Mouse (Mus musculus): ENCODE results near the gene Kcnip1. TPM values are rescaled to one million over a fixed set of nuclear protein-coding genes. Genes with fewer than 3 reads are reported as not detected.

Kcnip1 gene
- polyA plus RNA-seq, 1 experiment from 2014 or later = 61.8 TPM

DNA sequence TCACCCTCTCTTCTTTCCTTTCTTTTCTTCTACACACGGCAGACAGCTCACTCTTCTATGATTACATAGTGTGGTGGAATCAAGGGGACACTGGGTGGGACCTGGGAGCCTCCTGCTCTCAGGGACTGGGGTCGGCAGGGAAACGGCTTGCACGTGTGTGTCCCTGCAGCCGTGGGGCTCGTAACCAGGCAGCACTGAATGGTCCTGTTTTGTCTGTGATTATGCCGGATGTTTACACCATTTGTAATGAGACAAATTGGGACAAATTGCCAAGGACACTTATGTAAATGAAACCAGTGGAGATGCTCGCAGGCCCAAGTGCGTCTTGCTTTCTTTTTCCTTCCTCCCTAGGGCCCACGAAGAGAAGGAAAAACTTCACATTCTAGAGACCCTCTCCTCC is 256.5 kb downstream of the Kcnip1 start:
- Histone ChIP-seq H3K36me3 (ENCODE audit: control insufficient read depth, insufficient read depth) (no peaks in the 10 kb centered on the region), H3K9ac (replicated peaks; ENCODE audit: low read depth, low read length) (no peak overlapping the region), H3K27ac (ENCODE audit: low read length) (no peak overlapping the region), H3K4me1 (replicated peaks; ENCODE audit: control insufficient read depth, insufficient read depth, low read length) (peaks cover 13% of the 10 kb centered on the region), H3K27me3 (replicated peaks; ENCODE audit: control insufficient read depth, insufficient read depth, low read length) (no peaks in the 10 kb centered on the region), H3K4me3 (replicated peaks; ENCODE audit: low read length) (no peak overlapping the region), H3K4me2 (ENCODE audit: low read length) (no peak overlapping the region), H3K9me3 (ENCODE audit: control insufficient read depth, low read length) (no peaks in the 10 kb centered on the region)
- WGBS = 32% methylated on average over 10 of the region's 10 CpGs
- ATAC-seq = peak; percentile 21; the same call in 1 of the 2 replicates

GRCm38 (mm10) chr11:33733269-33733668 is 259.7 kb downstream of the Kcnip1 start:
- H3K27ac ChIP-seq (ENCODE audit: low read length) = no peak overlapping the region
- WGBS = 5% methylated on average over 3 of the region's 3 CpGs
- no peak overlapping the region for H3K4me2 ChIP-seq (ENCODE audit: low read length)
- ATAC-seq = peak; percentile 52; the same call in 1 of the 2 replicates
- no peaks in the 10 kb centered on the region for H3K9me3 ChIP-seq (ENCODE audit: control insufficient read depth, low read length)
- H3K36me3 ChIP-seq (ENCODE audit: control insufficient read depth, insufficient read depth) = no peaks in the 10 kb centered on the region
- no peak overlapping the region for H3K4me3 ChIP-seq (replicated peaks; ENCODE audit: low read length)
- H3K4me1 ChIP-seq (replicated peaks; ENCODE audit: control insufficient read depth, insufficient read depth, low read length) = peaks cover 13% of the 10 kb centered on the region
- H3K9ac ChIP-seq (replicated peaks; ENCODE audit: low read depth, low read length) = no peak overlapping the region
- H3K27me3 ChIP-seq (replicated peaks; ENCODE audit: control insufficient read depth, insufficient read depth, low read length) = no peaks in the 10 kb centered on the region

GRCm38 (mm10) chr11:33732358-33732757 is 260.6 kb downstream of the Kcnip1 start:
- H3K27ac ChIP-seq (ENCODE audit: low read length) = no peak overlapping the region
- H3K4me3 ChIP-seq (replicated peaks; ENCODE audit: low read length) = no peak overlapping the region
- no peak for ATAC-seq
- H3K4me1 ChIP-seq (replicated peaks; ENCODE audit: control insufficient read depth, insufficient read depth, low read length) = peaks cover 13% of the 10 kb centered on the region
- no peaks in the 10 kb centered on the region for H3K27me3 ChIP-seq (replicated peaks; ENCODE audit: control insufficient read depth, insufficient read depth, low read length)
- H3K36me3 ChIP-seq (ENCODE audit: control insufficient read depth, insufficient read depth) = no peaks in the 10 kb centered on the region
- H3K9me3 ChIP-seq (ENCODE audit: control insufficient read depth, low read length) = no peaks in the 10 kb centered on the region
- H3K4me2 ChIP-seq (ENCODE audit: low read length) = no peak overlapping the region
- WGBS = 73% methylated on average over 8 of the region's 8 CpGs
- no peak overlapping the region for H3K9ac ChIP-seq (replicated peaks; ENCODE audit: low read depth, low read length)

GRCm38 (mm10) chr11:33721297-33721696 is 271.7 kb downstream of the Kcnip1 start:
- no peak overlapping the region for H3K9ac ChIP-seq (replicated peaks; ENCODE audit: low read depth, low read length)
- 21% methylated on average over 7 of the region's 7 CpGs for WGBS

DNA sequence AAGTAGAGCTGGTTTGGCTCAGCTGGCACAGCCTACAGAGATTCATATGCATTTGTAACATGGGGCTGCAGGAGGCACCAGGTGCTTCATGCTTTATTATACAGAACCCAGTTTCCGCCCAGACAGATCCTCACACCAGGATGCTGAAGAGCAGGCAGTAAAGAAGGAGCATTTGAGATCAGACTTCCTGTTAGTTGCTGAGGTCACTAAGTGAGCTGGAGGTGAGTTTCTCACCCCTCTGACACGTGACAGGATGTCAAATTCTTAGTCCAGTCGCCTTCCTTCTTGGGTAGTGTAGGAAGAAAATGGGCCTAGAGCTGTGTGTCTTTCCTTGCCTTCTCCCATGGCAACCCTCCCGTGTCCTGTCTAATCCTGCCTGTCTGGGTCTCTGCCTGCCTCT is 286.2 kb downstream of the Kcnip1 start:
- WGBS = 36% methylated on average over 4 of the region's 4 CpGs
- Histone ChIP-seq H3K4me1 (replicated peaks; ENCODE audit: control insufficient read depth, insufficient read depth, low read length) (no peaks in the 10 kb centered on the region), H3K9ac (replicated peaks; ENCODE audit: low read depth, low read length) (no peak overlapping the region), H3K27ac (ENCODE audit: low read length) (no peak overlapping the region), H3K36me3 (ENCODE audit: control insufficient read depth, insufficient read depth) (no peaks in the 10 kb centered on the region), H3K9me3 (ENCODE audit: control insufficient read depth, low read length) (no peaks in the 10 kb centered on the region), H3K4me2 (ENCODE audit: low read length) (no peak overlapping the region), H3K4me3 (replicated peaks; ENCODE audit: low read length) (no peak overlapping the region), H3K27me3 (replicated peaks; ENCODE audit: control insufficient read depth, insufficient read depth, low read length) (no peaks in the 10 kb centered on the region)
- ATAC-seq = no peak

More at GRCm38 (mm10) chr11:33721297-33721696, 271.7 kb downstream of the Kcnip1 start:
- H3K4me3 ChIP-seq (replicated peaks; ENCODE audit: low read length) = no peak overlapping the region
- H3K27ac ChIP-seq (ENCODE audit: low read length) = no peak overlapping the region
- H3K4me1 ChIP-seq (replicated peaks; ENCODE audit: control insufficient read depth, insufficient read depth, low read length) = no peaks in the 10 kb centered on the region
- H3K4me2 ChIP-seq (ENCODE audit: low read length) = no peak overlapping the region
- ATAC-seq = peak; percentile 75
- no peaks in the 10 kb centered on the region; the same call in 1 of the 2 replicates for H3K9me3 ChIP-seq (ENCODE audit: control insufficient read depth, low read length)
- no peaks in the 10 kb centered on the region for H3K36me3 ChIP-seq (ENCODE audit: control insufficient read depth, insufficient read depth)
- H3K27me3 ChIP-seq (replicated peaks; ENCODE audit: control insufficient read depth, insufficient read depth, low read length) = no peaks in the 10 kb centered on the region

DNA sequence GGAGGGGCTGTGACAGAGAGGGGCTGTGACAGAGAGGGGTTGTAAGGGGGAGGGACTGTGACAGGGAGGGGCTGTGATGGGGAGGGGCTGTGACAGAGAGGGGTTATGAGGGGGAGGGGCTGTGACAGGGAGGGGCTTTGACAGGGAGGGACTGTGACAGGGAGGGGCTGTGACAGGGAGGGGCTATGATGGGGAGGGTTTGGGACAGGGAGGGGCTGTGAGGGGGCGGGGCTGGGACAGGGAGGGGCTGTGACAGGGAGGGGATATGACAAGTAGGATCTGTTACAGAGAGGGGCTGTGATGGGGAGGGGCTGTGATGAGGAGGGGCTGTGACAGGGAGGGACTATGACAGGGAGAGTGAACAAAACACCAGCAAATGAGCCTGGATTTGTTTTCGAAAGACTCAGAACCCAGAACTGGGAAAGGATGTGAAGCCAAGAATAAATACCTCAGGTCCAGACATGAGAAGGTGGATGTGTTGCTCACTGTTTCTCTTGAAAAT is 290.9 kb downstream of the Kcnip1 start:
- no peaks in the 10 kb centered on the region for H3K9me3 ChIP-seq (ENCODE audit: control insufficient read depth, low read length)
- no peaks in the 10 kb centered on the region for H3K36me3 ChIP-seq (ENCODE audit: control insufficient read depth, insufficient read depth)
- ATAC-seq = no peak
- no peak overlapping the region for H3K27ac ChIP-seq (ENCODE audit: low read length)
- H3K27me3 ChIP-seq (replicated peaks; ENCODE audit: control insufficient read depth, insufficient read depth, low read length) = no peaks in the 10 kb centered on the region
- no peak overlapping the region for H3K4me2 ChIP-seq (ENCODE audit: low read length)
- no peak overlapping the region for H3K4me3 ChIP-seq (replicated peaks; ENCODE audit: low read length)
- no peak overlapping the region for H3K9ac ChIP-seq (replicated peaks; ENCODE audit: low read depth, low read length)
- no peaks in the 10 kb centered on the region; the same call in 1 of the 2 replicates for H3K4me1 ChIP-seq (replicated peaks; ENCODE audit: control insufficient read depth, insufficient read depth, low read length)
- 32% methylated on average over 2 of the region's 2 CpGs for WGBS

DNA sequence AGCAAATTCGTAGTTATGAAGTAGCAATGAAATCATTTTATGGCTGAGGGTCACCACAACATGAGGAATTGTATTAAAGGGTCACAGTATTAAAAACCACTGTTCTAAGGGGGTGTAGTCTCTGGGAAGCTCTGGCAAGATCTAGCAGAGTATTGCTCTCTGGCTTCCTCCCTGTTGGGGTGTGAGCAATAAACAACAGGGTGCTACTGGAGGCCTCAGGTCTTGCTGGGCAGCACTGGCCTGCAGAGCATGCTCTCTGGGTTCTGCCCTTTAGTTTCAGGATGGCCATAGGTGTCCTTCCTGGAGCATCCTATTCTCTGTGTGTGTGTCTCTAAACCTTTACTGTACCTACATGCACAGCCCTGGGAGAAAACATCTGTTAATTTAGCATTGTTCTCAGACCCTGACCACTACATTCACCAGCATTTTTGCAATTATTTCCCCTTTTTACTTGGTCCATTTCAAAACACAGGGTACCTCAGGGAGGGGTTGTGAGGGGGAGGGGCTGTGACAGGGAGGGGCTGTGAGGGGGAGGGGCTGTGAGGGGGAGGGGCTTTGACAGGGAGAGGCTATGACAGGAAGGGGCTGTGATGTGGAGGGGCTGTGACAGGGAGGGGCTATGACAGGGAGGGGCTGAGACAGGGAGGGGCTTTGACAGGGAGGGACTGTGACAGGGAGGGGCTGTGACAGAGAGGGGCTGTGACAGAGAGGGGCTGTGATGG is 291.6 kb downstream of the Kcnip1 start:
- Histone ChIP-seq H3K4me3 (replicated peaks; ENCODE audit: low read length) (no peak overlapping the region), H3K9me3 (ENCODE audit: control insufficient read depth, low read length) (no peaks in the 10 kb centered on the region), H3K27me3 (replicated peaks; ENCODE audit: control insufficient read depth, insufficient read depth, low read length) (no peaks in the 10 kb centered on the region), H3K27ac (ENCODE audit: low read length) (no peak overlapping the region), H3K4me2 (ENCODE audit: low read length) (no peak overlapping the region), H3K4me1 (replicated peaks; ENCODE audit: control insufficient read depth, insufficient read depth, low read length) (no peaks in the 10 kb centered on the region; the same call in 1 of the 2 replicates), H3K36me3 (ENCODE audit: control insufficient read depth, insufficient read depth) (no peaks in the 10 kb centered on the region), H3K9ac (replicated peaks; ENCODE audit: low read depth, low read length) (no peak overlapping the region)
- ATAC-seq = no peak
- WGBS = 70% methylated on average over 1 of the region's 1 CpGs

GRCm38 (mm10) chr11:33700725-33701124 is 292.2 kb downstream of the Kcnip1 start:
- WGBS = 58% methylated on average over 4 of the region's 4 CpGs
- Histone ChIP-seq H3K4me3 (replicated peaks; ENCODE audit: low read length) (no peak overlapping the region), H3K36me3 (ENCODE audit: control insufficient read depth, insufficient read depth) (no peaks in the 10 kb centered on the region), H3K4me1 (replicated peaks; ENCODE audit: control insufficient read depth, insufficient read depth, low read length) (no peaks in the 10 kb centered on the region; the same call in 1 of the 2 replicates), H3K4me2 (ENCODE audit: low read length) (no peak overlapping the region), H3K9ac (replicated peaks; ENCODE audit: low read depth, low read length) (no peak overlapping the region), H3K9me3 (ENCODE audit: control insufficient read depth, low read length) (no peaks in the 10 kb centered on the region), H3K27ac (ENCODE audit: low read length) (no peak overlapping the region), H3K27me3 (replicated peaks; ENCODE audit: control insufficient read depth, insufficient read depth, low read length) (no peaks in the 10 kb centered on the region)
- ATAC-seq = no peak

DNA sequence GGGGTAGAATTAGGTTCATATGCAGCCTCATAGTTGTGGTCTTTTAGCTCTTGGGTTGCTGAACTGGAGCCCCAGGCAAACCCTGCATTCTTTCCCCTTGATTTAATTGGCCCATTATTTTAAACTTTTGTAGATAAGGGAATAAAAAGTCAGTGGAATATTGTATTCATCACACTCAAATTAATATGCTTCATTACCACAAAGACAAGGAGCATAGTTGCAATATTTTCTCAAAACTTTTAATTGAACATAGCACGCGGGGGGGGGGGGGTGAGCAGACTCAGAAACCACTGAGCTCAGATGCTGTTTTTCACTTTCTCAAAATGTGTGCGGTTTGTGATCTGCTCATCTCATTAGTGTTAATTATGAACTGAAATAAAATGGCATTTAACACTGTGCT is 302.8 kb downstream of the Kcnip1 start:
- 81% methylated on average over 3 of the region's 3 CpGs for WGBS
- H3K27ac ChIP-seq (ENCODE audit: low read length) = no peak overlapping the region
- no peak overlapping the region for H3K4me2 ChIP-seq (ENCODE audit: low read length)
- no peaks in the 10 kb centered on the region for H3K4me1 ChIP-seq (replicated peaks; ENCODE audit: control insufficient read depth, insufficient read depth, low read length)
- no peaks in the 10 kb centered on the region for H3K9me3 ChIP-seq (ENCODE audit: control insufficient read depth, low read length)
- H3K9ac ChIP-seq (replicated peaks; ENCODE audit: low read depth, low read length) = no peak overlapping the region
- H3K4me3 ChIP-seq (replicated peaks; ENCODE audit: low read length) = no peak overlapping the region
- no peaks in the 10 kb centered on the region for H3K36me3 ChIP-seq (ENCODE audit: control insufficient read depth, insufficient read depth)
- no peak for ATAC-seq
- H3K27me3 ChIP-seq (replicated peaks; ENCODE audit: control insufficient read depth, insufficient read depth, low read length) = no peaks in the 10 kb centered on the region; the same call in 1 of the 2 replicates
